Mouse (Mus musculus) embryonic facial prominence, embryonic 14.5 days (tissue): Measurements from ENCODE around the gene Ppp2r2c. TPM values are rescaled to one million over a fixed set of nuclear protein-coding genes. Genes with fewer than 3 reads are reported as not detected.

ENCODE experiments used
- ATAC-seq: fragments of 200-750 bp; cut with Nextera tagmentation; 2 replicates; pipeline ENCODE4 v1.8.0; 2017; ENCODE audit warnings: low read depth, moderate number of reproducible peaks, moderate TSS enrichment
- DNase-seq: peaks from one replicate; pipeline ENCODE4 v3.0.0-alpha.2; 2015; ENCODE audit warnings: low spot score
- H3K27ac ChIP-seq: fragments of 300-500 bp; sonication (generic); replicated peaks from 2 replicates; pipeline ENCODE4 v1.5.1; 2014; ENCODE audit warnings: low read depth, mild to moderate bottlenecking, low read length, moderate library complexity
- H3K27me3 ChIP-seq: fragments of 300-500 bp; sonication (generic); replicated peaks from 2 replicates; pipeline ENCODE4 v1.6.1; 2014; ENCODE audit warnings: low read length; ENCODE audit not compliant: control insufficient read depth, insufficient read depth
- H3K36me3 ChIP-seq: fragments of 300-500 bp; sonication (generic); 2 replicates; pipeline ENCODE4 v1.6.1; 2014; ENCODE audit warnings: low read length, mixed read lengths; ENCODE audit not compliant: control insufficient read depth, insufficient read depth
- H3K4me1 ChIP-seq: fragments of 300-500 bp; sonication (generic); 2 replicates; pipeline ENCODE4 v1.6.1; 2014; ENCODE audit warnings: antibody characterized with exemption, low read length; ENCODE audit not compliant: control insufficient read depth, insufficient read depth
- H3K4me2 ChIP-seq: fragments of 300-500 bp; sonication (generic); 2 replicates; pipeline ENCODE4 v1.6.1; 2014; ENCODE audit warnings: low read depth, mild to moderate bottlenecking, low read length, moderate library complexity, mixed read lengths
- H3K4me3 ChIP-seq: fragments of 300-500 bp; sonication (generic); 2 replicates; pipeline ENCODE4 v1.5.1; 2014; ENCODE audit warnings: low read depth, mild to moderate bottlenecking, low read length
- H3K9ac ChIP-seq: fragments of 300-500 bp; sonication (generic); 2 replicates; pipeline ENCODE4 v1.6.1; 2014; ENCODE audit warnings: low read depth, mild to moderate bottlenecking, low read length, moderate library complexity, mixed read lengths
- H3K9me3 ChIP-seq: fragments of 300-500 bp; sonication (generic); 2 replicates; pipeline ENCODE4 v1.6.1; 2016; ENCODE audit warnings: low read length; ENCODE audit not compliant: control insufficient read depth
- WGBS: fragments of 180-500 bp; shearing (Covaris S2); extraction: QIAGEN DNeasy Blood & Tissue Kit; methylation state at CpG from one replicate; pipeline ENCODE4 v1.1.7; 2014; 5-methylcytosine and 5-hydroxymethylcytosine counted together
- polyA plus RNA-seq: library from polyadenylated mRNA; unstranded; fragments of >200 nt; fragmentation: Nextera tagmentation; extraction: Ambion mirVana; gene quantifications from 2 replicates; pipeline ENCODE4 v1.2.1, GENCODE M21; 2014

Ppp2r2c gene
- polyA plus RNA-seq, 1 experiment from 2014 or later = 3.1 TPM

GRCm38 (mm10) chr5:36839032-36839431 is 29.3 kb upstream of the Ppp2r2c start:
- no peak for ATAC-seq
- H3K4me1 ChIP-seq = no peaks in the 10 kb centered on the region; the same call in 1 of the 2 replicates
- DNase-seq = no peak
- no peak overlapping the region for H3K9ac ChIP-seq
- H3K36me3 ChIP-seq = no peaks in the 10 kb centered on the region
- H3K27ac ChIP-seq = no peak overlapping the region
- 65% methylated on average over 2 of the region's 2 CpGs for WGBS
- no peak overlapping the region for H3K4me2 ChIP-seq
- H3K27me3 ChIP-seq = no peaks in the 10 kb centered on the region
- no peak overlapping the region for H3K4me3 ChIP-seq
- no peaks in the 10 kb centered on the region for H3K9me3 ChIP-seq

- no peak for ATAC-seq
- Histone ChIP-seq H3K4me3 (no peak overlapping the region), H3K27me3 (no peaks in the 10 kb centered on the region), H3K9me3 (no peaks in the 10 kb centered on the region), H3K4me2 (no peak overlapping the region), H3K27ac (no peak overlapping the region), H3K9ac (no peak overlapping the region), H3K36me3 (no peaks in the 10 kb centered on the region), H3K4me1 (no peaks in the 10 kb centered on the region; the same call in 1 of the 2 replicates)
- DNase-seq = peak; percentile 14
- 55% methylated on average over 8 of the region's 8 CpGs for WGBS
Measured at GRCm38 (mm10) chr5:36839602-36840001, 28.7 kb upstream of the Ppp2r2c start.

GRCm38 (mm10) chr5:36840092-36840491 is 28.2 kb upstream of the Ppp2r2c start:
- Histone ChIP-seq H3K9me3 (no peaks in the 10 kb centered on the region), H3K36me3 (no peaks in the 10 kb centered on the region), H3K4me1 (no peaks in the 10 kb centered on the region; the same call in 1 of the 2 replicates), H3K9ac (no peak overlapping the region), H3K27ac (no peak overlapping the region), H3K27me3 (no peaks in the 10 kb centered on the region), H3K4me2 (no peak overlapping the region), H3K4me3 (no peak overlapping the region)
- no peak for DNase-seq
- ATAC-seq = no peak
- 78% methylated on average over 7 of the region's 7 CpGs for WGBS

- Histone ChIP-seq H3K4me2 (no peak overlapping the region), H3K9ac (no peak overlapping the region), H3K4me3 (no peak overlapping the region), H3K9me3 (no peaks in the 10 kb centered on the region), H3K27me3 (no peaks in the 10 kb centered on the region), H3K4me1 (no peaks in the 10 kb centered on the region; the same call in 1 of the 2 replicates), H3K27ac (no peak overlapping the region), H3K36me3 (no peaks in the 10 kb centered on the region)
- DNase-seq (peak; percentile 9), ATAC-seq (no peak)
- whole genome bisulfite sequencing = 61% methylated on average over 1 of the region's 1 CpGs
Measured at GRCm38 (mm10) chr5:36841701-36842100, 26.6 kb upstream of the Ppp2r2c start.

GRCm38 (mm10) chr5:36844490-36844889 is 23.8 kb upstream of the Ppp2r2c start:
- DNase-seq (no peak), ATAC-seq (no peak)
- no peaks in the 10 kb centered on the region for H3K9me3 ChIP-seq
- H3K27me3 ChIP-seq = no peaks in the 10 kb centered on the region
- H3K9ac ChIP-seq = no peak overlapping the region
- WGBS = 86% methylated on average over 10 of the region's 10 CpGs
- no peaks in the 10 kb centered on the region for H3K36me3 ChIP-seq
- H3K4me3 ChIP-seq = no peak overlapping the region
- no peak overlapping the region for H3K27ac ChIP-seq
- H3K4me2 ChIP-seq = no peak overlapping the region
- no peaks in the 10 kb centered on the region; the same call in 1 of the 2 replicates for H3K4me1 ChIP-seq

GRCm38 (mm10) chr5:36851572-36851971 is 16.7 kb upstream of the Ppp2r2c start:
- Histone ChIP-seq H3K4me2 (no peak overlapping the region), H3K36me3 (no peaks in the 10 kb centered on the region), H3K9me3 (no peaks in the 10 kb centered on the region), H3K4me1 (no peaks in the 10 kb centered on the region), H3K4me3 (no peak overlapping the region), H3K9ac (no peak overlapping the region), H3K27me3 (0 out of 2 replicates have a peak, but pooled peaks cover 2% of the 10 kb centered on the region), H3K27ac (no peak overlapping the region)
- WGBS = 62% methylated on average over 4 of the region's 4 CpGs
- DNase-seq = no peak
- ATAC-seq = no peak

- Histone ChIP-seq H3K27me3 (peaks cover 2% of the 10 kb centered on the region; the same call in 1 of the 2 replicates), H3K4me1 (no peaks in the 10 kb centered on the region), H3K9ac (no peak overlapping the region), H3K36me3 (no peaks in the 10 kb centered on the region), H3K4me2 (no peak overlapping the region), H3K9me3 (no peaks in the 10 kb centered on the region), H3K4me3 (no peak overlapping the region), H3K27ac (no peak overlapping the region)
- no peak for ATAC-seq
- DNase-seq = no peak
- WGBS = 79% methylated on average over 3 of the region's 3 CpGs
Measured at GRCm38 (mm10) chr5:36855180-36855579, 13.1 kb upstream of the Ppp2r2c start.

GRCm38 (mm10) chr5:36856529-36856928 is 11.8 kb upstream of the Ppp2r2c start:
- Histone ChIP-seq H3K4me2 (no peak overlapping the region), H3K4me1 (no peaks in the 10 kb centered on the region), H3K9ac (no peak overlapping the region), H3K36me3 (no peaks in the 10 kb centered on the region), H3K4me3 (no peak overlapping the region), H3K9me3 (peaks cover 3% of the 10 kb centered on the region; the same call in 1 of the 2 replicates), H3K27me3 (peaks cover 2% of the 10 kb centered on the region; the same call in 1 of the 2 replicates), H3K27ac (no peak overlapping the region)
- no peak for ATAC-seq
- no peak for DNase-seq
- 88% methylated on average over 7 of the region's 7 CpGs for WGBS

GRCm38 (mm10) chr5:36857546-36857945 is 10.8 kb upstream of the Ppp2r2c start:
- H3K9me3 ChIP-seq = peaks cover 3% of the 10 kb centered on the region; the same call in 1 of the 2 replicates
- H3K4me3 ChIP-seq = no peak overlapping the region
- 73% methylated on average over 5 of the region's 5 CpGs for WGBS
- H3K4me1 ChIP-seq = no peaks in the 10 kb centered on the region
- H3K36me3 ChIP-seq = no peaks in the 10 kb centered on the region
- ATAC-seq (no peak), DNase-seq (no peak)
- no peak overlapping the region for H3K27ac ChIP-seq
- H3K9ac ChIP-seq = no peak overlapping the region
- no peak overlapping the region for H3K4me2 ChIP-seq
- H3K27me3 ChIP-seq = peaks cover 10% of the 10 kb centered on the region
